Mouse (Mus musculus): ENCODE results near the gene Aqp7.
A peak's percentile ranks its signal among the peaks of the same experiment; 100 is the strongest.

Gene Aqp7

DNA sequence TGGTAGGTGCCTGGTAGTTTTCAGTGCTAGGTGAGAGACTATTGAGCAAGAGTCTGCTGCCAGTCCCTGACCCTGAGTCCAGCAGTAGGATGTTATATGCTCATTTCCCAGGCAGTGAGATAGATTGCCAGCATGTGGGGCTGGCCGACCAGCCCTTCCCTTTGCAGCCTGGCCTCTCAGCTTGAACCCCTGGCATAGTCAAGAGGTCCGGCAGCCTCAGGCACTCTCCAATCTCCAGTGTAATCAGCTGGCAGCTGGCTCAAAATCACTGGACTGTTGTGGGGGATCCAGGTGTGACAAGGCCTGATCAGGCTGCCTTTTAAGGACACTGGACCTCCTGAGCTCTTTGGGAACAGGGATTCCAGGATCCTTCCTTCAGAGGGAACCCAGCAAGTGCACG, 15.4 kb upstream of the Aqp7 start:
- no peak for DNase-seq (ENCODE audit: low read depth, low spot score)

GRCm38 (mm10) chr4:41057361-41057760, 9.4 kb upstream of the Aqp7 start:
- DNase-seq (ENCODE audit: low read depth, low spot score): no peak

DNA sequence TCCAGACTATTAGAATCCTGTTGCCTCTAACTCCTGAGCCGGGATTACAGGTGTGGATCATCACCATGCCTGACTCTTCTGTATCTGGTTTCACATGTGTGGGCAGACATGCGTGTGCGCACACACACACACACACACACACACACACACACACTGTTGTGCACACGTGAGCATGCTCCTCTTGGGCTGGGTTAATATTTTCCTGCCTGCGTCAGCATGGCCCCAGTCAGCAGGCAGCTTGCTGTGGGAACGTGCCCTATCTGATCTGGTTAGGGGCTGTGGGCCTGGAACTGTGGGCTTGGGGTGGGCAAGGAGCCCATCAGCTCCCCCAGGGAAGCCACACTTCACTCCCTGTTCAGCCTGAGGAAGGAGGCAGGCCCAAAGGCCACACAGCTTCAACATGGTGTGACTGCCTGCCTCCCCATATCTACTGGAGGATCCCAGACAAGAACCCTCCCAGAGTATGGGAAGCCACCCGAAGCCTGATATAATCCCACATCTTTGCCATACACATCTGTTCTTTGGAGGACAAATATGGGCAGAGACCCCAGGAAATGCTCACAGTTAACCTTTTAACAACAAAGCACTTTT, 8.9 kb upstream of the Aqp7 start:
- DNase-seq (ENCODE audit: low read depth, low spot score): no peak

DNA sequence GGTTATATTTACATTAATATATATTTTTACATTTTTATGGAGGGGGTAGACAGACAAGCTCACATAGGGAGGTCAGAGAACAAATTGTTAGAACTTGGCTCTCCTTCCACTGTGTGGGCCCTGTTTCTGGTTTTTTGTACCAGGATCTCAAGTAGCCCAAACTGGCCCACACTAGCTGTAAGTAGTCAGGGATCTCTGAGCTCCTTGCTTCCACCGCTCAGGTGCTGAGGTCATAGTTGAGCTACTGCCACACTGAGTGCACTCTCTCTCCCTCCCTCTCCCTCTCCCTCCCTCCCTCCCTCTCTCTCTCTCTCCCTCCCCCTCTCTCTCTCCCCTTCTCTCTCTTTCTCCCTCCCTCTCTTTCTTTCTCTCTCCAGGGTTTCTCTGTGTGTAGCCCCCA, 8.3 kb upstream of the Aqp7 start:
- no peak for DNase-seq (ENCODE audit: low read depth, low spot score)

DNA sequence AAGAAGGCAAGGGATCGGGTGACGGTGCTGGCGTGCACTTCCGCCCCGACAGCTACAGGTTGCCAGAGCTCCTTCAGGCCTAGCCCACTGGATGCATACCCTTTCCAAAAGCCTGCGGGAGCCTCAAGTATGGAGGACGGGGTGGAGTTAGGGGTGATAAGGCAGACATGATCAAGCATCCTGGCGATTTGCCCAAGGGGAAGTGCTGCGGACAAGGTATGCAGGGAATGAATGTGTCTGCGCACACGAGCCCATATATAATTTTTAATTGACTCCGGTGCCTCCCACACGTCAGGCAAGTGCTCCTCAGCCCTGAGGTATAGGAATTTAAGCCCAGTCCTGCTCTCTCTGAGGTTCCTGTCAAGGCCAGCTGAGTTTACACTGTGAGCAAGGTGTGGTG, 7.2 kb upstream of the Aqp7 start:
- DNase-seq (ENCODE audit: low read depth, low spot score): no peak

- peak; percentile 52 for DNase-seq (ENCODE audit: low read depth, low spot score)
Measured at GRCm38 (mm10) chr4:41051781-41052180, 3.8 kb upstream of the Aqp7 start.

GRCm38 (mm10) chr4:41050726-41051675, 3.1 kb upstream of the Aqp7 start:
- no peak for DNase-seq (ENCODE audit: low read depth, low spot score)

DNA sequence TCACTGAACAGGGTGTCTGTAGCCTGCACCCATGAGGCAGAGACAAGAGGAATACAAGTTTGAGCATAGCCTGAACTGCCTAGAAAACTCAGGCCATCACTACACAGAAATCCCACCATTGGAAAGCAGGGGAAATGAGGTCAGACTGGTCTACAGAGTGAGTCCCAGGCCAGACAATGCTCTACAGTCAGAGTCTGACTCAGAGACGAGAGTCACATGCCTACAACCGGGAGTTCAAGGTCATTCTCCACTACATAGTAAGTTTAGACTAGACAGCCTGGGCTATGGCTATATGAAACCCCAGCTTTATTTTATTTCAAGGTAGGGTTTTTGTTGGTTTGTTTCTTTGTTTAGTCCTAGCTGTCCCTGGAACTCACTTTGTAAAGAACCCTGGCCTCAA, 987 bp upstream of the Aqp7 start:
- DNase-seq (ENCODE audit: low read depth, low spot score): no peak

GRCm38 (mm10) chr4:41046254-41046795, 1.6 kb downstream of the Aqp7 start:
- no peak for DNase-seq (ENCODE audit: low read depth, low spot score)

GRCm38 (mm10) chr4:41045288-41045687, 2.7 kb downstream of the Aqp7 start:
- no peak for DNase-seq (ENCODE audit: low read depth, low spot score)

DNA sequence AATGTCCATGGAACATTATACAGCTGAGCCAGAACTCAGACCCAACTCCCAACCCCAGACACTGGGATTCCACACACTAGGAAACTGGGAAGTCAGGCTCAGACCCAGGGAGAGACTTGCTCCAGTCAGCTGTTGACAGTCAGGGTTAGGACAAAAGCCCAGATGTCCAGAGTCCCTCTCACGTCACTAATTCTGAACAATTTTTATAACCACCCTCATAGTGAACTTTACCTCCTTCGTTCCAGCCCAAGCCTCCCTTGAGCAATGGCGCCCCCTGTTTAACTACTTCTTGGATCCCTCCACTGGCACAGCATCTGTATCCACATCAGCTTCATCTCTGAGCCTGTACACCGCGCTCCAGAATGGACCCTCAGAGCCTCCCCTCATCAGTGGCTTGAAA, 4.0 kb downstream of the Aqp7 start:
- DNase-seq (ENCODE audit: low read depth, low spot score): no peak

DNA sequence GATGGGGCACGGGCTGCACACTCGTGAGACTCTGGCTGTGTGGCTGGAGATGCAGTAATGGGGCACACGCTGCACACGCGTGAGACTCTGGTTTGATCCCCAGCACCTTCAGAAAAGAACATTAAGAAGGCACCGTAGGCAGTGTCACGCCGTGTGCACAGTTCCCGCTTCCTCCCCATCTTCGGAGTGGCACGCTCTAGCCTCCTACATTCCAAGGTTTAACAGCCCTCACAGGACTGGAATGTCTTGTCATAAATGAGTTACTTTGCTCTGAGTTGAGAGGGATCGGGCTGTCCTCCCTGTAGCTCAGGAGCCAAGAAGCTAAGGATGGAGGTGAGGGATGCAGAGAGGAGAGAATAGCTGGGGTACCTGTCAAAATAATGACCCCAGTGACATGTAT, 5.1 kb downstream of the Aqp7 start:
- no peak for DNase-seq (ENCODE audit: low read depth, low spot score)

- DNase-seq (ENCODE audit: low read depth, low spot score): no peak
Measured at GRCm38 (mm10) chr4:41040983-41041382, 7.0 kb downstream of the Aqp7 start.

GRCm38 (mm10) chr4:41037942-41038341, 10.0 kb downstream of the Aqp7 start:
- no peak for DNase-seq (ENCODE audit: low read depth, low spot score)

DNA sequence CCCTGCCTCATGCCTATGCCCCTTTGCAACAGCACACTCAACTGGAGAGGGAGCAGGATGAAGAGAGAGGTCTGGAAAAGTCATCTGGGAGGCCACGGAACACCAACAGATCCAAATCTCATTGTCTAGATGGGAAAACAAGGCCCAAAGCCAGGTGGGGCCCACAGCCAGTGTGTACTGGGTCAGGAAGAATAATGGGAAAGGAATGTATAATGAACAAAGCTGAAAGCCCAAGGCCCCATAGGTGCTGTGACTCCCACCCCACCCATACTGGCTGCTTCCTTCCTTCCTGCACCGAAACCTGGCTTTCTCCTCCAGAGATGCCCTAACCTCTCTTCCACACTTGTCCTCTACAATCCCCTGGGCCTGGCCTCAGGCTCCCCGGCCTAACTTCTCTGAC, 16.7 kb downstream of the Aqp7 start:
- DNase-seq (ENCODE audit: low read depth, low spot score): no peak

DNA sequence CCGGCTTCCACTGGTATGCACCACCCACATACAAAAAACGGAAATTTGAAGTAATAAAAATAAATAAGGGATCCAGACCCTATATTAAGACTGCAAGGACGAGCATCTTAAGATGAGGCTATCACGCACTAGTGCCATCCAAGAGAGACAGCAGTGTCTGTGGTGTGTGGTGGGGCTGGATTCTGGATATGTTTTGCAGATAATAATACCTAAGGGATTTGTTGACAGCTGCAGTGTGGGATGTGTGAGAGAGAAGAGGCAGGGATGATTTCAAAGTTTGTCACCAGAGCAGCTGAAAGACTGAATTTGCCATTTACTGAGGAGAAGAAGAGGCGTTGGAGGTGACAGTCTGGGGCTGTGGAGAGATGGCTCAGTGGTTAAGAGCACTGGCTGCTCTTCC, 18.6 kb downstream of the Aqp7 start:
- DNase-seq (ENCODE audit: low read depth, low spot score): no peak

DNA sequence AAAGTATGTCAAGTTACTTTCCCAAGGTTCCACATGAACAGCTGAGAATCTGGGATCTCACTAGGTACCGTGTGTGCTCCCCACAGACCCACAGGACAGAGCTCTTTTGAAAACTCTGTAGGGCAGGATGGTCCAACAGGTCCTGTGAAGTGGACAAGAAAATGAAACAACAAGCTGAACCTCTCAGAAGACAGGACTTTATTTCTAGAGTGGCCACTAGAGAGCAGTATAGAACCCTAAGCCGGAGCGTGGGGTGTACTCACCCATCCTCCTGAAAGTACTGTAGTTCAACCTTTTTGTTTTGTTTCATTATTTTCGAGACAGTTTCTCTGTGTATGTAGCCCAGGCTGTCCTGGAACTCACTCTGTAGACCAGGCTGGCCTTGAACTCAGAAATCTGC, 19.7 kb downstream of the Aqp7 start:
- no peak for DNase-seq (ENCODE audit: low read depth, low spot score)

DNA sequence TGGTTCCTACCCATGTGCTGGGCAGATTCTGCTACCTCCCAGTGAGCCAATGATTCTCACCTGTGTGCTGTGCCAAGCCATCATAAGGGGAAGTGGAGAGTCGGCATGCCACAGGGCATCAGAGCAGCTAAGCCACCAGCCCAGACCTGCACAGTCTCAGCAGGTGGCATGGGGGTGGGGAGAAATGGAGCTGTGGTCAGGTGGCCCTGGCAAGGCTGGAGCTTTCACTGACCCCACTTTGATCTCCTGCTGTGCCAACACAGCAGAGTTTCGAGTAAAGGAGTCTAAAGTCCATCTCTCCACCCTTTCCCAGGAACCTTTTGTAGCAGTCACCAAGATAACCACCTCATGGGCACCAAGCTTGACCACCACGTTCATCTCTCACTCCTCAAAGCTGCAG, 20.1 kb downstream of the Aqp7 start:
- no peak for DNase-seq (ENCODE audit: low read depth, low spot score)

DNA sequence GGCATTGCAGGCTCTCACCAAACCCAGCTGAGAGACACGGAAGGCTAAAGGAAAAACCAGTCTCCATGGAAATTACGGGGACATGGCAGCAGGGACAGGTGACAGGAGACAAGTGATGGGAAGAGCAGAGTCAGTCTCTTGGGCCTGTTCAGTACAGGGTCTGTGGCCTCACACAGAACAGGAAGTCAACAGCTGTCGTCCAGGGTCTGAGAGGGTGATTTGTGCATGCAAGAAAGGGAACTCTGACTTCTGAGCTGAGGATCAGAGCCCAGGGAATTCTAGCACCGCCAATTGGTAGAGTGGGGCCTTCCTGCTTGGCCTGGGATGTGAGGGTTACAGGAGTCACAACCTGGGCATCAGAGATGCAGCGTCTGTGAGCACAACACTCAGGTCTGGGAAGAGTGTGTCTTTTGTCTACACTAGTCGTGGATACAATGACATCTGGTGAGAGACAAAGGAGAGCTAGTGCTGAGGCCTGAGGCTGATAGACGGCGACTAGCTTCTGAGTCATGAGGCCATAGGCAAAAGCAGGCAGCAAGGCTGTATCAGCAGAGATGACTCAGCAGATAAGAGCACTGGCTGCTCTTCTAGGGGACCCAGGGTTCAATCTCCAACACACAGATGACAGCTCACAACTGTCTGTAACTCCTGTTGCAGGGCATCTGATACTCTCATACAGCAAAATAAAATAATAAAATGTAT, 21.7 kb downstream of the Aqp7 start:
- no peak for DNase-seq (ENCODE audit: low read depth, low spot score)

DNA sequence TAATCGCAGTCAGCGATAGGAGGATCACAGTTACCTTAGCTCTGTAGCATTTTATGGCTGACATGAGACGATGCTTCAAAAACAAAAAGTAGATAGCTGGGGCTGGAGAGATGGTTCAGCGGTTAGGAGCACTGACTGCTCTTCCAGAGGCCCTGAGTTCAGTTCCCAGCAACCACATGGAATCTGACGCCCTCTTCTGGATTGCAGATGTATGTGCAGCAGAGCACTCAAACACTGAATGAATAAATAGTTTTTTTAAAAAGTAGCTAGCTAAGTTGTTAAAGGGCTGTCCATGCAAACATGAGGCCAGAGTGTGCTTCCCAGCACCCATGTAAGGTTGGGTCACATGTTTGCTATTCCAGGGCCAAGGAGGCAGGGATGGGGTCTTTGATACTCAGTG, 26.8 kb downstream of the Aqp7 start:
- DNase-seq (ENCODE audit: low read depth, low spot score): no peak

- no peak for DNase-seq (ENCODE audit: low read depth, low spot score)
Measured at GRCm38 (mm10) chr4:41015798-41016197, 32.1 kb downstream of the Aqp7 start.

DNA sequence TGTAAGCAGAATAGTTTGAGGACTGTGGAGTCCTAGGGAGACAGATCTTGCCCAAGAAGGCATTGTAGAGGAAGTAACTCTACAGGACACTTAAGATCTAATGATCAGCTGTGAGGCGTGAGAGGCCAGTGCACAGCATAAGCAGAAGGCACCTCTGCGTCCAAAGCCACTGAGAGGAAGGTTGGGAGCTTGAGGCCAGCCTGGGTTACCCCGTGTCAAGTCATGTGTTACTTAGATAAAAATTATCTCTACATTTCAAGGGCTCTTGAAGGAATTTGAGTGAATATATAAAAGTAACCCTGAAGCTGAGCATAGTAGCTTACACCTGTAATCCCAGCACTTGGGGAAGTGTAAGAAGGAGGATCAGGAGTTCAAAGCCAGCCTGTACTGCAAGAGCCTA, 34.6 kb downstream of the Aqp7 start:
- DNase-seq (ENCODE audit: low read depth, low spot score): no peak

All from WW6 (cell line).